Mouse (Mus musculus): ENCODE results near the gene Grcc10.

DNA sequence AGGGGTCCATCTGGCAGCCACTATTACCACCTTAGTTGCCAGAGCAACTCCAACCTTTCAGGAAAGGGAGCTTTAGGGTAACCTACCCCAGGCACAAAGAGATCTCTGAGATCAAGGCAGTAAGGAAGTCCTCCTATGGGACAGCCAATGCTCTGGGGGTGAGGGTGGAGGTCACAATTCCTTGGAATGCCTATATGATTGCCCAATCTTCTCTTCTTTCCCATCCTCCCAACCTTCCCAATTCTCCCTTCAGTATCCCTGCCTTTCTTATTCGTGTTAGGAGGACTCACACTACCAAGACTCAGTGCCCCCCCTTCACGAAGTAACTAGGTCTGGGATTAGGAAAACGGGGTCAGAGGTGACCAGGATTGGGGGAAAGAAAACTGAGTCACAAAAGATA is 14.1 kb upstream of the Grcc10 start:
- TF ChIP-seq CTCF (IDR thresholded peaks at IDR 0.05; ENCODE audit: extremely low read depth, insufficient read length, insufficient replicate concordance, low read depth, low read length) (no peak), POLR2A (IDR thresholded peaks at IDR 0.05; ENCODE audit: low read depth, low read length) (no peak)
